Mouse (Mus musculus): ENCODE data around the gene Cep104.

GRCm38 (mm10) chr4:153944261-153944660 lies 30.7 kb upstream of the Cep104 start:
- TF ChIP-seq POLR2A (IDR thresholded peaks at IDR 0.05; ENCODE audit: extremely low read depth, insufficient read depth, low read length) (no peak), CTCF (IDR thresholded peaks at IDR 0.05; ENCODE audit: low read depth, low read length) (no peak)

Data from liver, adult 2 months (tissue).